Mouse (Mus musculus) hindbrain, postnatal 0 days (tissue): ENCODE measurements around the gene Pdrg1. TPM values are rescaled to one million over a fixed set of nuclear protein-coding genes. Genes with fewer than 3 reads are reported as not detected.

ENCODE experiments used
- ATAC-seq: fragments of 200-750 bp; cut with Nextera tagmentation; 2 replicates; pipeline ENCODE4 v1.8.0; 2017; ENCODE audit warnings: mild to moderate bottlenecking, moderate TSS enrichment, moderate library complexity
- DNase-seq: peaks from one replicate; pipeline ENCODE4 v3.0.0-alpha.2; 2015; ENCODE audit warnings: low spot score
- H3K27ac ChIP-seq: fragments of 300-500 bp; sonication (generic); 2 replicates; pipeline ENCODE4 v1.5.1; 2014; ENCODE audit warnings: mild to moderate bottlenecking
- H3K27me3 ChIP-seq: fragments of 300-500 bp; sonication (generic); 2 replicates; pipeline ENCODE4 v1.6.1; 2014; ENCODE audit warnings: low read length, mixed read lengths; ENCODE audit not compliant: insufficient read depth
- H3K36me3 ChIP-seq: fragments of 300-500 bp; sonication (generic); 2 replicates; pipeline ENCODE4 v1.6.1; 2014; ENCODE audit warnings: low read length, mixed read lengths; ENCODE audit not compliant: insufficient read depth
- H3K4me1 ChIP-seq: fragments of 300-500 bp; sonication (generic); 2 replicates; pipeline ENCODE4 v1.6.1; 2014; ENCODE audit warnings: antibody characterized with exemption, low read length, mixed read lengths; ENCODE audit not compliant: insufficient read depth
- H3K4me2 ChIP-seq: fragments of 300-500 bp; sonication (generic); 2 replicates; pipeline ENCODE4 v1.6.1; 2014; ENCODE audit warnings: low read depth, mild to moderate bottlenecking, low read length, moderate library complexity, mixed read lengths
- H3K4me3 ChIP-seq: fragments of 300-500 bp; sonication (generic); 2 replicates; pipeline ENCODE4 v1.5.1; 2014; ENCODE audit warnings: low read length
- H3K9ac ChIP-seq: fragments of 300-500 bp; sonication (generic); replicated peaks from 2 replicates; pipeline ENCODE4 v1.6.1; 2014; ENCODE audit warnings: mild to moderate bottlenecking, low read length, moderate library complexity, mixed read lengths
- H3K9me3 ChIP-seq: fragments of 300-500 bp; sonication (generic); 2 replicates; pipeline ENCODE4 v1.6.1; 2016; ENCODE audit warnings: low read length, mixed read lengths
- CTCF ChIP-seq: IDR thresholded peaks from 2 replicates; pipeline ENCODE4 v1.5.1; 2016; ENCODE audit warnings: antibody characterized with exemption, control low read depth, low read depth
- WGBS: fragments of 180-500 bp; shearing (Covaris S2); extraction: QIAGEN DNeasy Blood & Tissue Kit; methylation state at CpG from one replicate; pipeline ENCODE4 v1.1.7; 2014; 5-methylcytosine and 5-hydroxymethylcytosine counted together
- polyA plus RNA-seq: library from polyadenylated mRNA; unstranded; fragments of >200 nt; fragmentation: Nextera tagmentation; extraction: Ambion mirVana; gene quantifications from 2 replicates; pipeline ENCODE4 v1.2.1, GENCODE M21; 2015
- total RNA-seq: library from RNA; depleted of rRNA; stranded (reverse); fragments of >200 nt; gene quantifications from 2 replicates; pipeline ENCODE4 v1.2.3, GENCODE M21; 2014

Pdrg1 gene
- total and polyA plus RNA-seq, 2 experiments from 2014 or later, result 45.3 to 221 TPM

- TF ChIP-seq CTCF, result peak; percentile 22; the same call in 1 of the 2 replicates
- Histone ChIP-seq H3K36me3 (no peaks in the 10 kb centered on the region), H3K27me3 (no peaks in the 10 kb centered on the region), H3K27ac (peak overlapping the region; percentile 96), H3K4me2 (peak overlapping the region; percentile 74), H3K4me3 (peak overlapping the region; percentile 70), H3K4me1 (peaks cover 14% of the 10 kb centered on the region; the same call in 1 of the 2 replicates), H3K9me3 (no peaks in the 10 kb centered on the region), H3K9ac (peak overlapping the region; percentile 73)
- WGBS, result 2% methylated on average over 48 of the region's 58 CpGs
- DNase-seq, result peak; percentile 71
- ATAC-seq, result peak; percentile 60
Observed at GRCm38 (mm10) chr2:153032083-153032842, 17.0 kb upstream of the Pdrg1 start.

DNA sequence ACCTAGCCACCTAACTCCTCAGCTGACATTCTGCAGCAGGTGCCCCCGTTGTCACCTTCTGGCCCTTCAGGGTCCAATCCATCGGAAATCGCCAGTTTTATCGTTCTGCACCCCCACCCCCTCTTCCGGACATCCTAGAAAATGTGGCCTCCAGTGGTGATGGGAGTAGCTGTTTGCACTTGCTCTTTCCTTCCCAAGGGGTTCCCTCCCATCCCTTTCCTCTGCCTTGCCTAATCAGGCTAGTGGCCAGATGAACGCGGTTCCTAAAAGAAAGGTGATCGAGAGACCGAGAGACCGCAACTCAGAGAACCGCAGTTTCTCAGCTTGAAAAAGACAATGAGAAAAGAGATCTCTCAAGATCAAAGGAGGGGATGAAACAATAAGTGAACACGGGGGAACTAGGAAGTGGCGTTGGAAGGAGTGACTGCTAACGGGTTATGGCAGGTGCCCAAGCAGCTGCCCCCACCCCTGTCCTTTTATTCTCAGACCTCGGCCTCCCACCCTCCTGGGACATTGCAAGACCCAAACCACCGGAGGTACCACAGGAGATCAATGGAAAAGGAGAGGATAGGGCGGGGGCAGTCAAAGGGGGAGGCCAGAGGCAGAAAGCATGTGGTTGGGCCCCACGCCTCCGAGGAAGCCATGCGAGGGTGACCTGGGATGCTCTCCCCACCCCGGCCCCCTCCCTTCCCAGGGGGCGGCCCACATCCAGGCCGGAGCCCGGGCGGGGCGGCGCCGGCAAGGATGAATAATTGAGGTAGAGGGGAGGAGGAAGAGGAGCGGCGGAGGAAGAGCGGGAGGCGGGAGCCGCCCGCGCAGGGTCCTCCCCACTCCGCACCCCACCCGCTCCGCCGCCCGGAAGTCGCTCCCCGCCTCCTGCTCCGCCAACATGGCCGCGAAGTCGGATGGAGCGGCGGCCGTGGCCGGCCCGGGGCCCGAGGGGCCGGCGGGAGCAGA, 16.2 kb upstream of the Pdrg1 start, which contains the start of gene Xkr7:
Xkr7 (plus strand) TSS at position 727 of the 957 bp plus-strand sequence.
- ATAC-seq (peak; percentile 81), DNase-seq (peak; percentile 79)
- peak within 1 kb of the TSS; percentile 70 for H3K4me3 ChIP-seq
- H3K4me2 ChIP-seq, result peak within 1 kb of the TSS; percentile 74
- peak within 1 kb of the TSS; percentile 73 for H3K9ac ChIP-seq
- TF ChIP-seq CTCF, result no peak; the same call in 1 of the 2 replicates
- peak within 1 kb of the TSS; percentile 96 for H3K27ac ChIP-seq
- H3K36me3 ChIP-seq, result no peaks in the 10 kb centered on the region
- H3K4me1 ChIP-seq, result peaks cover 10% of the 10 kb centered on the region; the same call in 1 of the 2 replicates
- no peaks in the 10 kb centered on the region for H3K9me3 ChIP-seq
- WGBS, result under 1% methylated on average over 42 of the region's 54 CpGs
- no peaks in the 10 kb centered on the region for H3K27me3 ChIP-seq

DNA sequence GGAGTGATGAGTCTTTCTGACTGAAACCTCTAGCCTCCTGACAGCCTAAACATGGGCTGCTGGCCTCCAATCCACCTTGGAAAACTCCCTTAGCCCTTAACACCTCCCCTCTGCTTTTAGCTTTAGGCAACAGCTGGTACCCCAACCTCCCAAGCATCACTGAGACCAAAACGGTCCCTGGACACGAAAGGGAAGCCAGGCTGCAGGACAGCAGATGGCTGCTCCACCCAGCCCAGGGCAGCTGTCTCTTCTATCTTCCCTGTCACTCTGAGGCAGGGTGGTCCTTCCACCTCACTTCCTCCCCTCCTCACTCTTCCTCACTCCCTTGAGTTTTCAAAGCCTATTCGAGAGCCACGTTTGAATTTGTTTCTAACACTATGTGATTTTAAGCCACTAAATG, 15.2 kb upstream of the Pdrg1 start:
- peak; percentile 61 for DNase-seq
- Histone ChIP-seq H3K4me1 (peaks cover 6% of the 10 kb centered on the region; the same call in 1 of the 2 replicates), H3K27ac (peak overlapping the region; percentile 96), H3K36me3 (no peaks in the 10 kb centered on the region), H3K27me3 (no peaks in the 10 kb centered on the region), H3K4me3 (peak overlapping the region; percentile 70; the same call in 1 of the 2 replicates), H3K9me3 (no peaks in the 10 kb centered on the region), H3K9ac (no peak overlapping the region), H3K4me2 (peak overlapping the region; percentile 74)
- TF ChIP-seq CTCF, result no peak
- peak; percentile 44 for ATAC-seq
- 16% methylated on average over 4 of the region's 4 CpGs for WGBS

DNA sequence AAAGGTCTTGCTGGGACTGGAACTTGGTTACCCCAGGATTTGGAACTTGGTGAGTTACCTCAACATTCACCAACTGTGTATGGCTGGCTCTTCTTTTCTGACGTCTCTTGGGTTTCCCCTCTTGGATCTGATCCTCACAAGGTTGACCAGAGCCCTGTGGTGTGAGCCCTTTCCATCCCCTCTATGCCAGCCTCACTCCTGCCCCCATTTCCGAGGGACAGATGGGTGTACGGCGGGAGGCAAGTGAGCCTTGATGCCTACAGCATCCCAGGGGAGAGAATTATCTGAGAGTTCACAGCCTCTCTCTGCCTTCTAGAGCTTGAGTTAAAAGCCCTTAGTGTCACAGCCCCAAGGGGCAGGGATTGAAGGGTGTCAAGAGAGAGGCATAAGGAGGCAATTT, 12.3 kb upstream of the Pdrg1 start:
- Histone ChIP-seq H3K9ac (no peak overlapping the region), H3K9me3 (no peaks in the 10 kb centered on the region), H3K36me3 (no peaks in the 10 kb centered on the region), H3K4me3 (no peak overlapping the region), H3K4me2 (no peak overlapping the region), H3K27ac (no peak overlapping the region), H3K27me3 (no peaks in the 10 kb centered on the region), H3K4me1 (no peaks in the 10 kb centered on the region; the same call in 1 of the 2 replicates)
- DNase-seq (no peak), ATAC-seq (no peak)
- WGBS, result 38% methylated on average over 4 of the region's 4 CpGs
- TF ChIP-seq CTCF, result no peak

GRCm38 (mm10) chr2:153026052-153026451, 10.8 kb upstream of the Pdrg1 start:
- ATAC-seq, result no peak
- H3K36me3 ChIP-seq, result no peaks in the 10 kb centered on the region
- H3K4me3 ChIP-seq, result no peak overlapping the region
- no peak overlapping the region for H3K9ac ChIP-seq
- DNase-seq, result no peak
- TF ChIP-seq CTCF, result no peak
- no peak overlapping the region for H3K27ac ChIP-seq
- no peaks in the 10 kb centered on the region for H3K27me3 ChIP-seq
- no peak overlapping the region for H3K4me2 ChIP-seq
- 83% methylated on average over 7 of the region's 7 CpGs for WGBS
- no peaks in the 10 kb centered on the region for H3K4me1 ChIP-seq
- H3K9me3 ChIP-seq, result no peaks in the 10 kb centered on the region

- Histone ChIP-seq H3K4me1 (no peaks in the 10 kb centered on the region), H3K9ac (no peak overlapping the region), H3K27ac (no peak overlapping the region), H3K36me3 (no peaks in the 10 kb centered on the region), H3K9me3 (no peaks in the 10 kb centered on the region), H3K4me2 (no peak overlapping the region), H3K4me3 (no peak overlapping the region), H3K27me3 (no peaks in the 10 kb centered on the region)
- WGBS, result 51% methylated on average over 4 of the region's 4 CpGs
- ATAC-seq (no peak), DNase-seq (no peak)
- TF ChIP-seq CTCF, result no peak
Observed at GRCm38 (mm10) chr2:153022855-153023254, 7.6 kb upstream of the Pdrg1 start.
